ENCODE assay signal across 4 mouse cellular contexts in genomic region chr1:118621055-118621454, GRCm38 (mm10). TPM values are rescaled to one million over a fixed set of nuclear protein-coding genes. Genes with fewer than 3 reads are reported as not detected.
"Had no signal": no experiment of that assay in that cellular context is flagged by ENCODE, and none has a peak within 500 bp of the region (broad histone marks: within the 10 kb centered on the region; RNA-seq: fewer than 3 reads in every experiment).

No protein-coding gene starts in this region.

RNA-seq across cellular contexts. Expression of gene Tfcp2l1, which starts 6.7 kb away (rescaled TPM):
- total RNA-seq: megakaryocyte progenitor cell, adult 5-6 weeks; megakaryocyte, adult 5-6 weeks; megakaryocyte-erythroid progenitor cell, adult 5-6 weeks; monocyte, adult 5-6 weeks had no signal
